Mouse (Mus musculus) layer of hippocampus, adult 2 months (tissue): ENCODE results near the gene Usp28. TPM values are rescaled to one million over a fixed set of nuclear protein-coding genes. Genes with fewer than 3 reads are reported as not detected.
A peak's percentile ranks its signal among the peaks of the same experiment; 100 is the strongest.

Experiments
- DNase-seq, 2 experiments: peaks; one replicate each; pipeline ENCODE4 v3.0.0; 2022; ENCODE audit warnings: low spot score in 2 of 2
- H3K27ac ChIP-seq: fragments of 200-600 bp; 2 replicates; pipeline ENCODE4 v1.8.1; 2022
- H3K4me3 ChIP-seq: fragments of 200-600 bp; 2 replicates; pipeline ENCODE4 v1.8.1; 2022; ENCODE audit warnings: mild to moderate bottlenecking
- CTCF ChIP-seq: fragments of 200-600 bp; conservative IDR thresholded peaks from 2 replicates; pipeline ENCODE4 v1.8.1; 2022; ENCODE audit warnings: antibody characterized with exemption, mild to moderate bottlenecking, moderate library complexity
- total RNA-seq, 2 experiments: library from RNA; stranded (reverse); gene quantifications; 2 replicates each; pipeline ENCODE4 v1.2.3; 2021

The Usp28 gene
- total RNA-seq, 2 experiments from 2014 or later: 33.7 to 34.5 TPM

DNA sequence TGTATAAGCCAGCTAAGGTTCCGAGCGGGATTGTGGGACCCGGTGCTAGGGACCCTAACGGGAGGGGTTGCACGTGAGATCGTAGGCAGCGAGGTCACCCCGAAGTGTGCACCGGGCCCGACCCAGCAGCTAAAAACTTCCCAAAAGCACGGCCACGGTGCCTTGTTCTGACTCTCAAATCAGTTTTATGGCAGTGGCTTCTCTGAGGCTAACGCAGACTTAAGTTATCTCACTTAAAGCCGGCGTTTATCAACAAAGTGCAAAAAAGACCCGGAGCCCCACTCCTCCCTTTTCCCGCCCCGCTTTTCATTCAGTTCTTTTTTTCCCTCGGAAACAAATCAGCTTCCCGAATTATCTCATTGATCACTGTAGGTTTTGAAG is 523 bp downstream of the Usp28 start:
- Histone ChIP-seq H3K4me3 (peak overlapping the region; percentile 88), H3K27ac (peak overlapping the region; percentile 91)
- DNase-seq: no peak
- no peak for TF ChIP-seq CTCF

GRCm38 (mm10) chr9:48986616-48987141 is 1.5 kb downstream of the Usp28 start:
- no peak for DNase-seq

DNA sequence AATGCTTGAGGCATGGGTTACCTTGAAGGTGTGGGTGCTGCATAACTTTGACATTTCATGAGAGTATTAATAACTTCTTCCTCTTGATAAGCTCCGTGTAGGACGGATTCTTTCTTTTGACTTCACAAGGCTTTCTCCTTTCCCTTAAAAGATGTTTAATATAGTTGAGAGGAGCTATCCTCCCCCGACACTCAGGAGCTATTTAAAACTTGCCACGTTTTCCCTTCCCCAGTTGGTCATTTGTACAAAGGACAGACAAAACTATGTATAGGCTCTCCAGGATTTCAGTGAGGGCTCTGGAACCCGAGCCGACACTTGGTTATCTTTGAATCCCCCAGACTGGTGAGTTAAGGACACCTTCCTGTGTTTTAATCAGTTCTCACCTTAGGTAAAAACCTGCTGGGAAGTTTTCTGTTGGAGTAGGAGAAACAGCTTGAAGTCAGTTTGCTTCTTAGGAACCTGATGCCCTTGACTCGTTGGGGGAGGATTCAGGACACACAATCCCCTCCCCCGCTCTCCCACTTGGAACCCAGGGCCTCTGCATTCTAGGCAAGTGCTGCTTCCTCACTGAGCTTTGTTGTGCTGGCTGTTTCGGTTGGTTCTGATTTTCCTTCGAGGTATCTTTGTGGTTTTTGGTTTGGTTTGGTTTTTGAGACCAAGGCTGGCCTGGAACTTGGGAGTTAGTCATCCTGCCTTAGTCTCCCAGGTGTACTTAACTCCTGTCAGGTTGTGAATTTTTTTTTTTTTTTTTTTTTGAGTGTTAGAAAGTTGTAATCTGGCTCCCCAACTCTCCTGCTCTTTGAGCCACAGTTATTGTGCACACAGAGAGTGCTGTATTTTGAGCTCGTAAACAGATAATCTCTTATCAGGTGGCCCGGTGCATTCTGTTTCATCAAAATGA is 2.3 kb downstream of the Usp28 start:
- DNase-seq: no peak
- Histone ChIP-seq H3K4me3 (no peak overlapping the region; the same call in 1 of the 2 replicates), H3K27ac (no peak overlapping the region)
- TF ChIP-seq CTCF: no peak

More at GRCm38 (mm10) chr9:48986616-48987141, 1.5 kb downstream of the Usp28 start:
- Histone ChIP-seq H3K4me3 (peak overlapping the region; percentile 88), H3K27ac (no peak overlapping the region)
- no peak for TF ChIP-seq CTCF

GRCm38 (mm10) chr9:48991671-48992070 is 6.5 kb downstream of the Usp28 start:
- Histone ChIP-seq H3K27ac (no peak overlapping the region), H3K4me3 (no peak overlapping the region)
- no peak for TF ChIP-seq CTCF
- no peak for DNase-seq

DNA sequence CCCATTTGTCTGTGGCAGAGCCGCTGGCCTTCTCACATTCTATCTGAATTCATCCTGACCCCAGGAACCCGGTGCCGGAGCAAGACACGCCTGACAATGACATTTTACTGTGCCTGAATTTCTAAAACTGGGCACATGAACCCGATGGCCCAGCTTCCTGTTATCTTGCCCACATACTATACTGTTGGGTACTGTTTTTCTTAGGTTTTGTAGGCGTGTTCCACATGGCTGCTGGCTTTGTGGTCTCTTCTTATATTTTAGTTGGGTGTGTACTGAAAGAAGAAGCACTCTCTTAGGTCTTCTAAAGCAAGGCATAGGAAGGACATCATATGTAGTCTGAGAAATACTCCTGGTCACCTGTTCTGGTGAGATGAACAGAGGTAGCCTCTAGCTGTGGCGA is 9.6 kb downstream of the Usp28 start:
- Histone ChIP-seq H3K4me3 (no peak overlapping the region), H3K27ac (no peak overlapping the region)
- TF ChIP-seq CTCF: no peak
- DNase-seq: no peak

DNA sequence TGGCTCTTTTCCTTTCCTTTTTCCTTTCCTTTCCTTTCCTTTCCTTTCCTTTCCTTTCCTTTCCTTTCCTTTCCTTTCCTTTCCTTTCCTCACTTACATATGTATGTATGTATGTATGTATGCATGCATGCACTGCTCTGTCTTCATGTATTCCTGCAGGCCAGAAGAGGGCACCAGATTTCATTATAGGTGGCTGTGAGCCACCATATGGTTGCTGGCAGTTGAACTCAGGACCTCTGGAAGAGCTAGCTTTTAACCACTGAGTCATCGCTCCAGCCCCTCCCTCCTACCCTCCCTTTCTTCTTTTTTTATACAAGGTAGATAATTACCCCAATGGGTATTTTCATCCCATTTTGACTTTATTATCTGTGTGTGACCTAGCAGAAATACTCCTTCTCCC is 10.6 kb downstream of the Usp28 start:
- Histone ChIP-seq H3K27ac (no peak overlapping the region), H3K4me3 (no peak overlapping the region)
- DNase-seq: no peak
- TF ChIP-seq CTCF: peak; percentile 21; the same call in 1 of the 2 replicates

DNA sequence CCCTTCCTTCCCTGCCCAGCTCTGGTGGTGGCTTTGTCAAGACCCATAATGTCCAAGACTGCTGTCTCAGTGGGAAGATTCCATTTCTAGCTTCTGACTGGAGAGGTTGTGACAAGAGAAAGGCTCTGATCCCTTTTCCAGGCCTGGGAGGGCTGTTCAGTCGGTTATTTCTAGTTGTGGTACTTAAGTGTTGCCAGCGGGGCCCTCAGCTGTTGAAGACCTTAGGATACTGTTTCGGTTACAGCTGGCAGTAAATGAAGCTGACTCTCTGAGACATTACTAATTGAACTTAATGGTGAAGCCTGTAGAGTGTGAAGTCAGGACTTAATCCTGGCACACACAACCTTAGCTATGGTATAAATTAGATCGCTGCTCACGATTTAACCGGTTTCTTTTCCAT is 14.1 kb downstream of the Usp28 start:
- H3K27ac ChIP-seq: no peak overlapping the region
- DNase-seq: no peak
- no peak for TF ChIP-seq CTCF
- no peak overlapping the region for H3K4me3 ChIP-seq

GRCm38 (mm10) chr9:49015824-49016223 is 30.6 kb downstream of the Usp28 start:
- no peak for DNase-seq
- H3K27ac ChIP-seq: no peak overlapping the region
- no peak overlapping the region for H3K4me3 ChIP-seq
- no peak for TF ChIP-seq CTCF

- no peak for TF ChIP-seq CTCF
- no peak overlapping the region for H3K27ac ChIP-seq
- DNase-seq: no peak
- no peak overlapping the region for H3K4me3 ChIP-seq
These were observed 36.1 kb downstream of the Usp28 start for GRCm38 (mm10) chr9:49021289-49021688.

- no peak for DNase-seq
- H3K27ac ChIP-seq: no peak overlapping the region
- TF ChIP-seq CTCF: no peak
- no peak overlapping the region for H3K4me3 ChIP-seq
These were observed 38.8 kb downstream of the Usp28 start for GRCm38 (mm10) chr9:49023956-49024355.

- no peak for TF ChIP-seq CTCF
- no peak overlapping the region for H3K4me3 ChIP-seq
- no peak for DNase-seq
- H3K27ac ChIP-seq: no peak overlapping the region
These were observed 39.4 kb downstream of the Usp28 start for GRCm38 (mm10) chr9:49024529-49024928.

GRCm38 (mm10) chr9:49034764-49035163 is 49.6 kb downstream of the Usp28 start:
- DNase-seq: peak; percentile 23 to 34
- TF ChIP-seq CTCF: no peak

DNA sequence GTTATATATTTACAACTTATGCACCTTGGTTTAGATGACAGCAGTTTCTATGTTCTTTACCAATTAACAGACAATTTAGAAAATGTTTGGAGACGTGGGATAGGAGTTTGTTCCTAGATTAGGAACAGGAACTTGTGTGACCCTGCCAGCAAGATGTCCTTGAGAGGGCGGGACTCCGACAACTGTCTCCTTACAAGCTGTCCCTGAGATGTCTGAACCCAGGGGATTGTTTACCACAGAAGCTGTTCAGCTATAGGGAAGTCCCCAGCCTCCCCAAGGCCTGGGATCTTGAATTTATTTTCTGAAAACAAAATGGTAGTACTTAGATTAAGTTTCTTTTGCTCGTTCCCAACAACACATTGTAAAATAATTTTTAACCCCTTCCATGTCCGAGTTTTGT is 65.7 kb downstream of the Usp28 start:
- no peak for TF ChIP-seq CTCF
- H3K4me3 ChIP-seq: no peak overlapping the region
- no peak for DNase-seq
- H3K27ac ChIP-seq: no peak overlapping the region

More at GRCm38 (mm10) chr9:49034764-49035163, 49.6 kb downstream of the Usp28 start:
- Histone ChIP-seq H3K4me3 (no peak overlapping the region), H3K27ac (no peak overlapping the region)

DNA sequence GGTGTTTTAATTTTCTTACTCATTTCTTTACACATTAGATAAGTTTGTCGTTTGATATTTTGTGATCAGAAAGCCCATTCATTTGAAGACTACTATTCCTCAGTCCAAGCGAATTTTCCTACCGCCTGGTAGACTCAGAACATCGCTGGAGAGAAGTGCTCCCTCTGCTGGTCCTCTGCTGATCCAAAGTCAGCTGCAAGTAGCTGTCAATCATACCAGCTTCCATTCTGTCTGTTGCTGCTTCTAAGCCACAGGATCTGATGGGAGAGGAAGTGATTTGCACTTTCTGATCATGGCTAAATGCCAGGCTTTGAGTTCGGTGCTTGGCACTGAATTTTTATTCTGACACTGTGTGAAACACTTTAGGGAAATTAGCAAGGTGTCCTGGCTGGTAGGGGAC is 66.2 kb downstream of the Usp28 start:
- DNase-seq: peak; percentile 65 to 76
- Histone ChIP-seq H3K4me3 (no peak overlapping the region), H3K27ac (no peak overlapping the region)
- TF ChIP-seq CTCF: peak; percentile 92
